Mouse (Mus musculus) megakaryocyte, embryonic 14.5 days (primary cell): Measurements from ENCODE around the gene Mblac1. TPM values are rescaled to one million over a fixed set of nuclear protein-coding genes. Genes with fewer than 3 reads are reported as not detected.

Experiments used
- H3K27me3 ChIP-seq: replicated peaks from 2 replicates; pipeline ENCODE3; 2012; ENCODE audit warnings: inconsistent platforms
- H3K36me3 ChIP-seq: replicated peaks from 2 replicates; pipeline ENCODE3; 2012; ENCODE audit warnings: low read length, inconsistent platforms, mixed read lengths
- H3K4me1 ChIP-seq: 2 replicates; pipeline ENCODE4 v1.6.1; 2012; ENCODE audit warnings: inconsistent platforms
- H3K4me3 ChIP-seq: replicated peaks from 2 replicates; pipeline ENCODE3; 2012; ENCODE audit warnings: moderate library complexity, mild to moderate bottlenecking, inconsistent platforms
- H3K9me3 ChIP-seq: 2 replicates; pipeline ENCODE4 v1.6.1; 2012; ENCODE audit warnings: inconsistent platforms
- FLI1 ChIP-seq: IDR thresholded peaks from 2 replicates; pipeline ENCODE4 v1.6.1; 2012; ENCODE audit warnings: low read length, inconsistent platforms, mixed read lengths
- GATA1 ChIP-seq: IDR thresholded peaks from 3 replicates; pipeline ENCODE4 v1.6.1; 2012; ENCODE audit warnings: mixed read lengths, low read length, inconsistent platforms, borderline replicate concordance
- polyA plus RNA-seq: library from polyadenylated mRNA; stranded (reverse); fragments of >175 nt; gene quantifications from 2 replicates; pipeline ENCODE4 v1.2.3, GENCODE M21; 2012; ENCODE audit warnings: low replicate concordance; ENCODE audit not compliant: insufficient read depth

The Mblac1 gene
- polyA plus RNA-seq, 1 experiment, result 3.8 TPM

DNA sequence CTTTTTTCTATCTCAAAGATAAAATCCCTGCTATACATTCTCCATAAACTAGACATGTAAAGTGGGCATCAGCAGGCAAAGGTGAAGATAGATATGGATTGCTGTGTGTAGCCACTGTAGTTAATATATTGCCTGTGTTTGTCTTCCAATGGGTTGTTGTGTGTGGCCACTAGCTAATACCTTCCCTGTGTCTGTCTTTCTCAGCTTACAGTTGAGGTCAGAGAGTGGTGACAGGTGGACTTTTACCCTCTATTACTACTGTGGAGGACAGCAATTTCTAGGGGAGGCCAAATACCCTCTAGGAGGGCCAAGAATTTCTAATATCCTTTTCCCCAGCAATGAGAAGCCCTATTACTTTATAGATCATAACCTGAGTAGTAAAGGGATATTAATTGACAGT lies 40.1 kb downstream of the Mblac1 start:
- no peak overlapping the region for H3K4me3 ChIP-seq
- no peaks in the 10 kb centered on the region for H3K36me3 ChIP-seq
- H3K27me3 ChIP-seq, result peaks cover 15% of the 10 kb centered on the region
- peaks cover 17% of the 10 kb centered on the region for H3K4me1 ChIP-seq
- TF ChIP-seq GATA1 (no peak), FLI1 (no peak)
- peaks cover 2% of the 10 kb centered on the region; the same call in 1 of the 2 replicates for H3K9me3 ChIP-seq

- Histone ChIP-seq H3K27me3 (peaks cover 14% of the 10 kb centered on the region), H3K9me3 (peaks cover 13% of the 10 kb centered on the region; the same call in 1 of the 2 replicates), H3K4me1 (peaks cover 8% of the 10 kb centered on the region), H3K4me3 (no peak overlapping the region), H3K36me3 (no peaks in the 10 kb centered on the region)
- TF ChIP-seq FLI1 (no peak), GATA1 (no peak)
Measured at GRCm38 (mm10) chr5:138241511-138241910, 47.4 kb downstream of the Mblac1 start.

Other genes starting within 250 kb of the Mblac1 start
- gene Gjc3, start 231.2 kb upstream of the Mblac1 start, polyA plus RNA-seq, result 0.68 TPM in 1 of 2 replicates, not detected in the other
- gene Azgp1, start 212.8 kb upstream of the Mblac1 start, polyA plus RNA-seq, result not detected in 2 replicates
- not detected in 2 replicates for gene Smok3a, start 173.1 kb upstream of the Mblac1 start, polyA plus RNA-seq
- gene Smok3b, start 172.9 kb upstream of the Mblac1 start, polyA plus RNA-seq, result 0.06 TPM in 1 of 2 replicates, not detected in the other
- not detected in 2 replicates for gene Smok3c, start 141.1 kb upstream of the Mblac1 start, polyA plus RNA-seq
- 0.38 TPM in 1 of 2 replicates, not detected in the other for gene Zkscan1, start 109.2 kb upstream of the Mblac1 start, polyA plus RNA-seq
- gene Zscan21, start 77.4 kb upstream of the Mblac1 start, polyA plus RNA-seq, result 0.86 TPM in 1 of 2 replicates, not detected in the other
- gene Zfp113, start 38.6 kb upstream of the Mblac1 start, polyA plus RNA-seq, result 0.13 TPM in 1 of 2 replicates, not detected in the other
- 18.0 and 85.5 TPM in 2 replicates for gene Cops6, start 33.2 kb upstream of the Mblac1 start, polyA plus RNA-seq
- gene Ap4m1, start 22.3 kb upstream of the Mblac1 start, polyA plus RNA-seq, result 5.5 and 7.4 TPM in 2 replicates
- gene Mcm7, start 21.9 kb upstream of the Mblac1 start, polyA plus RNA-seq, result 6.7 and 10.6 TPM in 2 replicates
- gene Taf6, start 6.9 kb upstream of the Mblac1 start, polyA plus RNA-seq, result 21.9 and 50.3 TPM in 2 replicates
- gene Cnpy4, start 6.8 kb upstream of the Mblac1 start, polyA plus RNA-seq, result 1.8 and 2.1 TPM in 2 replicates
- gene Nxpe5, start 31.6 kb downstream of the Mblac1 start, polyA plus RNA-seq, result 0.40 TPM in 1 of 2 replicates, not detected in the other
- 61.6 and 131 TPM in 2 replicates for gene Lamtor4, start 61.2 kb downstream of the Mblac1 start, polyA plus RNA-seq
- 49.9 and 62.5 TPM in 2 replicates for gene BC037034, start 69.7 kb downstream of the Mblac1 start, polyA plus RNA-seq
- gene Gal3st4, start 78.5 kb downstream of the Mblac1 start, polyA plus RNA-seq, result not detected in 2 replicates
- gene Gm43720, start 85.6 kb downstream of the Mblac1 start, polyA plus RNA-seq, result not detected in 2 replicates
- 2.6 and 3.1 TPM in 2 replicates for gene Gpc2, start 85.7 kb downstream of the Mblac1 start, polyA plus RNA-seq
- 0.66 and 9.2 TPM in 2 replicates for gene Stag3, start 85.9 kb downstream of the Mblac1 start, polyA plus RNA-seq
- gene Pvrig, start 147.6 kb downstream of the Mblac1 start, polyA plus RNA-seq, result not detected in 2 replicates
- 0.27 TPM in 1 of 2 replicates, not detected in the other for gene Zfp157, start 247.2 kb downstream of the Mblac1 start, polyA plus RNA-seq